In the genomic region with DNA sequence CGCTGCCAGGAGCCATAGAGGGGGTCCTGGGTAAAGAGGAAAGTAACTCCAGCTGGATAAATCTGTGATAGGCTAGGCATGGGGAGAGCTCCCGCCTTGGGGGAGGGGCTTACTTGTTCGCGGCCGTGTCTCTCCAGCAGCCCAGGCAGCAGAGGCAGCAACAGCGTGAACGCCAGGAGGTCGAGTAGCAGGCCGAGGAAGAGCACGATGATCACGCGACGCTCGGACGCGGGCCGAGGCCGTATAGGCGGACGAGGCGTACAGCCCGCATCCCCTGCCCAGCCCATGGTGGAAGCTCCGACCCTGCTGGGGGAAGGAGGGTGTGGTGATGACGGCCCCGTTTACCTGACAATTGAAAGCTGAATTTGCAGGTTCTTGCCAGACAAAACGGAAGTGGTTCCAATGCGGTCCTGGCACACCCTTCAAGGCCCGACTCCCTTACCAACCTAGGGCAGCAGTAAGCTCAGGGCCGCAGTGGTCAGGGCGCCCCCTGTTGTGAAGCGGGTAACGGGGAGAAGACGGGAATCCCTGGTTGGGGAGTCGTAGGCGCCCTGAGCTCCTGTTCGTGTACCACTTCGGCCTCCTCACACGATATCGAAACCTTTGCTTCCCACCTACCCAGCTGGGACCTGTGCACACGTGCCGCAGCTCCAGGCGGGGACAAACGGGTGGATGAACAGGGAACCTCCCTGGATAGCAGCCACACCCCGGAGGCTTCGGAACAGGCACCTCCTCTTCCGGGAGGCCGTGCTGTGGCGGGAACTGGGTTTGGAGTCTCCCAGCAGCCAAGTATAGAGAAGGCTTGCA, we compare ENCODE assay signal across 8 mouse cellular contexts. TPM values are rescaled to one million over a fixed set of nuclear protein-coding genes. Genes with fewer than 3 reads are reported as not detected.
DNase-seq lines count a peak whose midpoint lies in the region; ATAC-seq and TF ChIP-seq lines count a peak whose summit lies in the region.

A gene (minus strand): TSS at position 732 of the 807 bp plus-strand sequence.

- peak within 1 kb of the TSS; percentile 90 for H3K27ac ChIP-seq in hindbrain, embryonic 16.5 days (ENCODE audit: low read depth, low read length)
- peak within 1 kb of the TSS; percentile 87 for H3K27ac ChIP-seq in left cerebral cortex, adult 2 months

- peak; percentile 92 for ATAC-seq in hindbrain, embryonic 16.5 days
- ATAC-seq in megakaryocyte, adult 5-6 weeks (ENCODE audit: poor library complexity, severe bottlenecking): peak; percentile 66

- no peaks in the 10 kb centered on the region for H3K27me3 ChIP-seq in hindbrain, embryonic 16.5 days (replicated peaks; ENCODE audit: control insufficient read depth, insufficient read depth, low read length)

- DNase-seq in WW6 (ENCODE audit: low read depth, low spot score): peak; percentile 73
- DNase-seq in cerebellum, postnatal 4 days (ENCODE audit: low spot score in 2 of 2): peak; percentile 36 to 70
- peak; percentile 74 for DNase-seq in gastrocnemius, adult 18-20 months (ENCODE audit: low spot score)
- peak; percentile 71 to 77 for DNase-seq in left cerebral cortex, adult 2 months (ENCODE audit: extremely low spot score in 1 of 2, low spot score in 2 of 2)
- DNase-seq in right cerebral cortex, postnatal 10 days (ENCODE audit: low spot score in 2 of 2): peak; percentile 92
- peak; percentile 70 for DNase-seq in urinary bladder, postnatal 25 days (ENCODE audit: low spot score)

- intact Hi-C loops in left cerebral cortex, adult 2 months (cut with DNase I): loop anchor here (2.0 to 5.0 kb wide), 2 partner anchors 112 to 264 kb away; a partner anchor contains a TSS

- peaks cover 43% of the 10 kb centered on the region for H3K36me3 ChIP-seq in hindbrain, embryonic 16.5 days (ENCODE audit: control insufficient read depth, insufficient read depth, low read length)

- peak within 1 kb of the TSS; percentile 92 for H3K4me2 ChIP-seq in hindbrain, embryonic 16.5 days (ENCODE audit: low read length)

- H3K9me3 ChIP-seq in hindbrain, embryonic 16.5 days (ENCODE audit: control insufficient read depth, low read length): no peaks in the 10 kb centered on the region

- TF ChIP-seq CTCF in left cerebral cortex, adult 2 months (IDR thresholded peaks at IDR 0.05): peak; percentile 42

- H3K4me1 ChIP-seq in hindbrain, embryonic 16.5 days (ENCODE audit: control insufficient read depth, insufficient read depth, low read depth, low read length): peaks cover 17% of the 10 kb centered on the region

- peak within 1 kb of the TSS; percentile 68 for H3K4me3 ChIP-seq in hindbrain, embryonic 16.5 days (ENCODE audit: low read length)
- peak within 1 kb of the TSS; percentile 85 for H3K4me3 ChIP-seq in left cerebral cortex, adult 2 months

- peak within 1 kb of the TSS; percentile 87 for H3K9ac ChIP-seq in hindbrain, embryonic 16.5 days (ENCODE audit: low read depth, low read length)

- under 1% methylated on average over 48 of the region's 48 CpGs for WGBS in hindbrain, embryonic 16.5 days

RNA-seq across cellular contexts. Expression of the gene that starts here (rescaled TPM):
- total RNA-seq in gastrocnemius, adult 18-20 months (2021): 1 to 10 TPM; 3.2 to 3.7 TPM
- 106 and 109 TPM in 2 replicates for polyA plus RNA-seq in hindbrain, embryonic 16.5 days (2015; fragmentation: Nextera tagmentation; extraction: Ambion mirVana)
- total RNA-seq in left cerebral cortex, adult 2 months (2021): 10 to 100 TPM; 40.8 to 54.4 TPM
- 66.9 and 125 TPM in 2 replicates for total RNA-seq in megakaryocyte, adult 5-6 weeks (2015)
- total RNA-seq in megakaryocyte, adult 5-6 weeks (2017): 70.1 and 85.8 TPM in 2 replicates

Comparison
In these comparisons a context has a peak if more than half of its experiments do, and no peak if none do; other contexts are left out.
1. Peak in every context shown above with its lines: DNase-seq, ATAC-seq, H3K4me3 ChIP-seq and H3K27ac ChIP-seq.
2. RNA of the gene that starts here (total RNA-seq): 66.9 to 125 TPM in megakaryocyte, adult 5-6 weeks and 40.8 to 54.4 TPM in left cerebral cortex, adult 2 months; 3.2 to 3.7 TPM in gastrocnemius, adult 18-20 months; every median in the first group is over 4 times any median in the second.